Mouse (Mus musculus) T-helper 17 cell (primary cell): ENCODE results near the gene Rmdn3.

Source experiments
- in situ Hi-C, 2 experiments: fragments of 300-600 bp; cut with MboI, MseI; formaldehyde crosslinking; loops; 1 replicate in 1 of 2; 2 replicates in 1 of 2; pipeline ENCODE4 v1.15.1; 2025; ENCODE audit warnings: high pct_unique_total_duplicates in 2 of 2

Rmdn3 gene

DNA sequence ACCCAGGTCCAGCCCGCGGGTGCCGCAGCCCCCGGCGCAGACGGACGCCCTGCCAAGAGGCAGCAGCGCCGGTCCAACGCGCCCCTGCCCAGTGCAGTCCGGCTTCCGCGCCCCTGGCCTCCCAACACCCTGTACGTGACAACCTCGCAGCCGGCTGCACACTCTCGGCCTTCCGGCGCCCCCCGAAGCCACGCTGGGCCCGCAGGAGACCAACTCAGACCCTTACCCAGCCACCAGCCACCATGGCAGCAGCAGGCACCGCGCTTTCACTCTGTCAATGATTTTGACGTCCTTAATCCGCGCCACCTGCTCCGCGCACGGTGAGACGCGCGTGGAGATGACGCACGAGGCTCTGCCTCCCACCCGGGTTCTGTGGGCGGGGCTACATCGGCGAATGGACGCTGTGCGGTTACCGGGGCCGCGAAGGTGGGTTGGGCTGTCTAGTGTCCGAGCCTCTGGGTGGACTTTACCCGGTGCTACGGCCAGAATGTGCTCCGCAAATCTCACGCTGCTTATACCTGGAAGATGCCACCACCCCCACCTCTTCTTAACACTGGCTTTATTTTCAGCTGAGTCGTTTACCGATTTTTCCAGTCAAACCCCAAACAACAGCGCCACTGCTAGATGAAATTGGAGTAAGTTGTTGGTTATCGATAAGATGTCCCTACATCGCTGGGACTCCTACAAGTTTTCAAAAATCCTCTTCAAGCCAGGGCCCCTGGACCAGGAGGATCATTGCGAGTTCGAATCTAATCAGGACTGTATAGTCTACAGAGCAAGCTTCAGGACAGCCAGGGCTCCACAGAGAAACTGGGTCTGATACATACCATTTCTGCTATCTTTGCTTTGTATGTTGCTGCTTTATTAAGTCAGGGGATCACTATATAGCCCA lies at the start of gene Rmdn3:
Gene Rmdn3 (minus strand): TSS at position 354 of the 892 bp plus-strand sequence.
- in situ Hi-C loops = no loop called here

DNA sequence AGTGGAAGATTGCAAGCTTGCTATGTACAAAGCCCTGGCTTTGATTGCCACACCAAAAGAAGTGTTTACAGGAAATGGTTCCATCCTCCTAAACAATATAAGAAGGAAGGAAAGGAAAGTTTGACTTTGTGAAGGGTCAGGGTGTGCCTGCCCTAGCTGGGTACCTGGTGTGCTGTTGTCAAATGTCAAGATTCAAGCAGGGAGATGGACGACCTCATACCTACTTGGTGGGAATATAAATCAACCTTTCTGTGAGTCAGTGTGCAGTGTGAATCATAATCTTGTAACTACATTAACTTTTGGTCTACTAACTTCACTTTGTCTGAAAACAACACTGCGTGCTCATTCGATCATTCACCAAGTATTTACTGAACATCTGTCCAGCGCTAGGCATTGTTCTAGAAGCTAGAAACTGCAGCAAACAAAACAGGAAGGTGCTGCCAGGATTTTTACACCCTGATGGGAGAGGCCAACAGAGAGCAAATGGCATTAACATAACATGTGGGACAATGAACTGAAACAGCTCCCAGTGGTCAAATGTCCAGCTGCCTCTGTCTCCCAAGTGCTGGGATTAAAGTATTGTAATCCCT lies 47.1 kb upstream of the Rmdn3 start:
- in situ Hi-C loops = no loop called here

DNA sequence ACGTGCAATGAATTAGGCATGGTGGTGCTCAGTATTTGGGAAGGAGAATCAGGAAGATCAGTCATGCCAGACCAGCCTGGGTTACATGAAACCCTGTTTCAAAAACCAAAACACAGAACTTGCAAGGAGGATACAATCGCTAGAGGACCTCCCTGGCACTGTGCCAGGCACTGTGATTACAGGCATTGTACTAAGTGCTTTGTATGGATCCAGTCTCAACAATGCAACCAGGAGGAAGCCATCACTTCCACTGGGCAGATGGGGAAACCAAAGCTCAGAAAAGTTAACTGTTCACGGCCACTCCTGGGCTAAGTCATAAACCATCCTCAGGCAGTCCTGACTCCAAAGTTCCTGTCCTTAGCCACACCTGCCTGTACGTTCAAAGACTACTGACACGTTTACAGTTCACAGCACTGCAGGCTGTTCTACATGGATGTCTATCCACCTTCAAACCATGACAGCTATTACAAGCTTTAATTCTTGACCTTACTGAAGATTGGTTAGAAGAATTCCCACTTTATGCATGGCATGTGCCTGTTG lies 46.1 kb upstream of the Rmdn3 start:
- in situ Hi-C loops = no loop called here

- in situ Hi-C loops = loop anchor here in 1 of 2 experiments (5.0 kb wide), 1 partner anchor 37 kb away; no protein-coding TSS in a partner anchor
These were observed 42.1 kb upstream of the Rmdn3 start for GRCm38 (mm10) chr2:119198934-119199333.

DNA sequence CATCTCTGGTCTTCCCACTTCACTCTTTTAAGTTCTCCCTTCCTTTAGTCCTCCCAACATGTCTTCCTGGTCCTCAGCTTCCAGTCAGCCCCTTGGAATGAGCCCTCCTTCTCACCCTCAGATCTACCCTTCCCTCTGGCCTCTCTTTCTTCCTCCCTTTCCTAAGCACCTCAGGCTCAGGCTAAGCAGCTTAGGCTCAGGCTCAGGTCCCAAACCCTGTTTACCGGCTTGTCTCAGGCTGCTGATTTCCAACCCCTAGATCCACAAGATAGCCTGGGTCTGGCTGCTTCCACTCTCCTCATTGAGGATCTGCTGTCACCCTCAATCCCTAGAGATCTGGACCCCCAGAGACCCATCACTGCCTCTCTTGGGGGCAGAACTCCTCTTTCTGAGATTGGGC lies 41.2 kb upstream of the Rmdn3 start:
- in situ Hi-C loops = loop anchor here in 1 of 2 experiments (5.0 kb wide), 1 partner anchor 36 kb away; no protein-coding TSS in a partner anchor

DNA sequence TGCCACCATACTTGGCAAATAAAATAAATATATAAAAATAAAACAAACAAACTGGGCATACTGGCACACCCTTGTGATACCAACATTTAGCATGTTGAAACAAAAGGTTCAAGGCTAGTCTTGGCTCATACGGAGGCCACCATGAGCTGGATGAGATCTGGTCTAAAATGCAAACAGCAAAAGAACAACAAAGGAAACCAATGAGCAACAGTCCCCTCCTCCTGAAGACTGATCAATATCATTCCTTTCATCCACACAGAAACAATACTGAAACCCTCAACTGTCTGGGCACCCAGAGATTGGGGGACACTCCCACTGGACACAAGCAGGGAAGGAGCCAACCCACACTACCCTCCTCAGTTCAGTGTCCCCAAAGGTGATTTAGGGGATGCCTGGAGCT lies 40.7 kb upstream of the Rmdn3 start:
- in situ Hi-C loops = loop anchor here in 1 of 2 experiments (5.0 kb wide), 1 partner anchor 35 kb away; no protein-coding TSS in a partner anchor

- in situ Hi-C loops = loop anchor here in 1 of 2 experiments (5.0 kb wide), 1 partner anchor 34 kb away; no protein-coding TSS in a partner anchor
These were observed 39.7 kb upstream of the Rmdn3 start for GRCm38 (mm10) chr2:119196316-119197108.

GRCm38 (mm10) chr2:119194140-119194539 lies 37.3 kb upstream of the Rmdn3 start:
- in situ Hi-C loops = no loop called here

DNA sequence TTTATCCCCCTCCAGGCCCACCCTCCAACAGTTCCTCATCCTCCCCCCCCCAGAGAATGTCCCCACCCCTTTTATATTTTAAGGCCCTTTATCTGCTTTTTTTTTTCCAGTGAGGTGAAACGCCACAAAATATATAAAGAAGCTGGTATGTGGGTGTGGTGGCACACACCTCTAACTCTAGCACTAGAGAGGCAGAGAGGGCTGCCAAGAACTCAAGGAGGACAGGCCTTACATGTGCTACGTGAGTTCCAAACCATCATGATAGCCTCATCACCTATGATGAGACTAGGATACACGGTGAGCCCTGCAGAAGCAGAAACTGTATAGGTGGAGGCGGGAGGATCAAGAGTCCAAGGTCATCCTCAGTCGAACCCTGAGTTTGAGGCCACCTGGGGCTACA lies 34.1 kb upstream of the Rmdn3 start:
- in situ Hi-C loops = no loop called here

DNA sequence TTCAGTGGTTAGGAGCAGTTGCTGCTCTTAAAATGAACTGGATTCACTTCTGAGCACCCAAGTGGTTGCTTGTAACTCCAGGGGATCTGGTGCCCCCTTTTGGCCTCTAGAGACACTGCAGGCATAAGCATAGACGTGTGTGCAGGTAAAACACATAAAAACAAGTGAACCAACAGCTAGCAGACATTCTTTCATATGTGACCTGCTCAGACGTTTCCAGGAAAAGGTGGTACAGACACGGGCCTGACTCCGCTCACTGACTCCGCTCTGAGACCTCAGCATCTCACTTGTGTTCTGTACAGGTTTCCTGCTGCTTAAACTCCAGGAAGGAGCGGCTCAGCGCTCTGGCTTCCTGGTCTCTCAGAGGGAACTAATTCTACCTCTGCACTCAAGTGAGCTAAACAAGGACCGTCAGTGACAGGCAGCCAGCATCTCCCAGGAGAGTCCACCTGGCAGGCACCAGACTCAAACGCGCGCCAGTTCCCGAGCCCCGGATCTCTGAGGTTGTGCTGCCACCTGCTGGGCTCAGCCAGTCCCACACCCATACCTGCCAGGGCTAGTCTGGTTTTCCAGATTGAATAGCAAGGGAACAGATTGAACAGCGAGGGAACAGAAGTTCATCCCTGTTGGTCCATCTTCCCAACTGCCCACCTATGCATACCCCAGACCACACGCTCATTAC lies 32.3 kb upstream of the Rmdn3 start:
- in situ Hi-C loops = loop anchor here in 1 of 2 experiments (5.0 kb wide), 1 partner anchor 172 kb away; no protein-coding TSS in a partner anchor

- in situ Hi-C loops = no loop called here
These were observed 26.1 kb upstream of the Rmdn3 start for GRCm38 (mm10) chr2:119182914-119183313.

- in situ Hi-C loops = no loop called here
These were observed 20.6 kb upstream of the Rmdn3 start for GRCm38 (mm10) chr2:119177384-119177939.

DNA sequence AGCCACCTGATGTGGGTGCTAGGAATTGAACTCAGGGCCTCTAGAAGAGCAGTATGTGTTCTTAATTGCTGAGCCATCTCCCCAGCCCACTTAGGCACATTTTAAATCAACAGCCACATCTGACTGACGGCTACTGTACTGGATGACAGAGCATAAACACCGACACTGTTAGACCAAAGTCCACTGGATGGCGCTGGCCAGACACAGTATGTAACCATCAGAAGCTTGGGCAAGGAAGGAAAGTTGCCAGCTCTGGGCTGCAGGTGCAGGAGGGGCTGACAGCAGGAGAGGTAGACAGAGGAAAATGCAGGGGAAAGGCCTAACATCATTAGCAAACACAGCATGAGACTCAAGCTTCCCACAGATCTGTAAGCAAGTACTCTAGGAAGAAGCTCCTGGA lies 19.9 kb upstream of the Rmdn3 start:
- in situ Hi-C loops = no loop called here

DNA sequence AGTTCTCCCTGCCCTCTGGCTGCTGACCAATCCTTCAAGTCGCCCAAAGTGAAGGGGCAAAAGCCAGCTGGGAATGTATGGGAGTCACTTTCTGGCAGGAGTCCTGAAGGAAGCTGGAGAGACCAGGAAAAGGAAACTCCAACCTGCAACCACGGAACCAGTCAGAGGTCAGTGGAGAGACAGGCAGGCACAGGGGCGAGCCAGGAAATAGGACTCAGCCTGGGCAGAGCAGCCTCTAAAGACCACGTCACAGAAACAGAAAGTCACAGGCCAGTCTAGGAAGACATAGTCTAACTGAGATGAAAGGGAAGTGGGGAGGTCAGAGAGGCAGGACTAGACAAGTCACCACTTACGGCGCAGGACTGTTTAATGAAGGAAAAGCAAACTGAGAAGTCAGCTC lies 18.8 kb upstream of the Rmdn3 start:
- in situ Hi-C loops = no loop called here

DNA sequence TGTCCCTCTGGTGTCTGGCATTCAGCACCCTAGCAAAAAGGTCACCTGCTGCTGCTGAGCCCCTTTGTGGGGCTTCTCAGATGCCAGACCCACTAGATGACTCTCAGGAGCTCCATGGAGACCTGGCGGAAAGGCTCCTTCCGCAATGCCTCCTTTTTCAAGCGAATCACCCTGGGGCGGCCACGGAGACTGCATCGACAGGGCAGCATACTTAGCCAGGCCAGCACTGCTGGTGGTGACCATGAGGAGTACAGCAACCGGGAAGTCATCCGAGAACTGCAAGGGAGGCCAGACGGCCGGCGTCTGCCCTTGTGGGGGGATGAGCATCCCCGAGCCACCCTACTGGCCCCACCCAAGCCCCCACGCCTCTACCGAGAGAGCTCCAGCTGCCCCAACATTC lies 18.0 kb upstream of the Rmdn3 start:
- in situ Hi-C loops = no loop called here

- in situ Hi-C loops = no loop called here
These were observed 17.3 kb upstream of the Rmdn3 start, which contains the start of gene Gm14137 for GRCm38 (mm10) chr2:119173991-119174651. TSS of gene Gm14137 (plus strand) at chr2:119174509.

- in situ Hi-C loops = no loop called here
These were observed 16.2 kb upstream of the Rmdn3 start for GRCm38 (mm10) chr2:119172862-119173576.

DNA sequence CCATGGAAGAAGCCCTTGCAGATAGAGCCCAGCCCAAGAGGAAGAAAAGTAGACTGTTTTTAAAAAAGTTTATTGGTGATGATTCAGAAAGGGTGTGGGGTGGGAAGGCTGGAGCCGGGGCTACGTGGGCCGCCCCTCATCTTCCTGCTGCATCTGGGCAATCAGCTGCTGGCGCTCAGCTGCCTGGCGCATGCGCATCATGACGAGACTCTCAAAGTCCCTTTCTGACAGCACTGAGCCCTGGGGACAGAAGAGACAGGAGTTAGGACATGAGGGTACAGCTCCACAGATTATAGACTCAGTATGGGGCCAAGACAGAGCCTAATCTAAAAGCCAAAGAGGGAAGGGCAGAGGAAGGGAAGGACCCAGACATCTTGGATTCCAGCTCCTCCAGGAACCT lies 15.6 kb upstream of the Rmdn3 start:
- in situ Hi-C loops = no loop called here

- in situ Hi-C loops = no loop called here
These were observed 14.7 kb upstream of the Rmdn3 start for GRCm38 (mm10) chr2:119171574-119171973.
